Mouse (Mus musculus) embryonic facial prominence, embryonic 14.5 days (tissue): ENCODE data around the gene Surf1. TPM values are rescaled to one million over a fixed set of nuclear protein-coding genes. Genes with fewer than 3 reads are reported as not detected.

Experiments used
- ATAC-seq: fragments of 200-750 bp; cut with Nextera tagmentation; 2 replicates; pipeline ENCODE4 v1.8.0; 2017; ENCODE audit warnings: low read depth, moderate number of reproducible peaks, moderate TSS enrichment
- DNase-seq: peaks from one replicate; pipeline ENCODE4 v3.0.0-alpha.2; 2015; ENCODE audit warnings: low spot score
- H3K27ac ChIP-seq: fragments of 300-500 bp; sonication (generic); replicated peaks from 2 replicates; pipeline ENCODE4 v1.5.1; 2014; ENCODE audit warnings: low read depth, mild to moderate bottlenecking, low read length, moderate library complexity
- H3K27me3 ChIP-seq: fragments of 300-500 bp; sonication (generic); replicated peaks from 2 replicates; pipeline ENCODE4 v1.6.1; 2014; ENCODE audit warnings: low read length; ENCODE audit not compliant: control insufficient read depth, insufficient read depth
- H3K36me3 ChIP-seq: fragments of 300-500 bp; sonication (generic); 2 replicates; pipeline ENCODE4 v1.6.1; 2014; ENCODE audit warnings: low read length, mixed read lengths; ENCODE audit not compliant: control insufficient read depth, insufficient read depth
- H3K4me1 ChIP-seq: fragments of 300-500 bp; sonication (generic); 2 replicates; pipeline ENCODE4 v1.6.1; 2014; ENCODE audit warnings: antibody characterized with exemption, low read length; ENCODE audit not compliant: control insufficient read depth, insufficient read depth
- H3K4me2 ChIP-seq: fragments of 300-500 bp; sonication (generic); 2 replicates; pipeline ENCODE4 v1.6.1; 2014; ENCODE audit warnings: low read depth, mild to moderate bottlenecking, low read length, moderate library complexity, mixed read lengths
- H3K4me3 ChIP-seq: fragments of 300-500 bp; sonication (generic); 2 replicates; pipeline ENCODE4 v1.5.1; 2014; ENCODE audit warnings: low read depth, mild to moderate bottlenecking, low read length
- H3K9ac ChIP-seq: fragments of 300-500 bp; sonication (generic); 2 replicates; pipeline ENCODE4 v1.6.1; 2014; ENCODE audit warnings: low read depth, mild to moderate bottlenecking, low read length, moderate library complexity, mixed read lengths
- H3K9me3 ChIP-seq: fragments of 300-500 bp; sonication (generic); 2 replicates; pipeline ENCODE4 v1.6.1; 2016; ENCODE audit warnings: low read length; ENCODE audit not compliant: control insufficient read depth
- WGBS: fragments of 180-500 bp; shearing (Covaris S2); extraction: QIAGEN DNeasy Blood & Tissue Kit; methylation state at CpG from one replicate; pipeline ENCODE4 v1.1.7; 2014; 5-methylcytosine and 5-hydroxymethylcytosine counted together
- polyA plus RNA-seq: library from polyadenylated mRNA; unstranded; fragments of >200 nt; fragmentation: Nextera tagmentation; extraction: Ambion mirVana; gene quantifications from 2 replicates; pipeline ENCODE4 v1.2.1, GENCODE M21; 2014

Gene Surf1
- polyA plus RNA-seq, 1 experiment from 2014 or later, result 42.9 TPM

DNA sequence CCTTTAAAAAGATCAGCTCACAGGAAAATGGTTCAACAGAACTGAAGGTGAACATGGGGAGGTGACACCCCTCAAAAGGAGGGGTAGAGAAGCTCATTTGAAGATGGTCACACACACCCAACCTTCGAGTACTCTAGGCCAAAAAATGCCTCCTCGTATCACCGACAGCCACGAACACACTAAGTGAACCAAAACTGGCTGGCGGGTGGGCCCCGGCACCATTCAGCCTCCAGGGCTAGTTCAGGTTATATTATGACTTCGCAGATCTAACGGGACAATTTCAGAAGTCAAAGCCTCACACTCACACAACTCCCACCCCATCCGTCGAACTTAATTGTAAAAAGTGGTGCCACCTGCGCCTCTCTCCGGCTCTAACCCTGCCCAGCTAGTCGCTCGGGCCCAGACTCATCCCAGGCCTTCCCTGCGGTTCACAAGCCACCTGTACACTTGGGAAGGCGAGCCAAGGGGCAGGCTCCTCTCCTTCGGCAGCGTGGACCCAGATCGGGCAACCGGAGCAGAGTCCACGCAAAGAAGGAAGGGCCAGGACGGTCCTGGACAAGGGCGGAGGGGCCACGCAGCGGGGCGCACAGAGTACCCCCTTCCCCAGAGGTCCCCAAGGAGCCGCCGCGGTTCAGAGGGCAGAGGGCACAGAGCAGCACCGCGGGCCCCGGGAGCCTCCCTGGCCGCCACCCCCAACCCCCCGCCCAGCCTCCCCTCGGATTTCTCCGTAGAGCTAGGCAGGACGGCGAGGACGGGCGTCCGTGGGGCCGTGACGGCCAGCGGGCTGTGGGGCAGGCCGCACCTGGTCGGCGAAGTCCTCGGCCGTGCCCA lies 16.4 kb upstream of the Surf1 start:
- ATAC-seq, result no peak
- H3K36me3 ChIP-seq, result peaks cover 35% of the 10 kb centered on the region
- H3K27ac ChIP-seq, result peak overlapping the region; percentile 88
- DNase-seq, result peak; percentile 11
- H3K27me3 ChIP-seq, result no peaks in the 10 kb centered on the region
- peak overlapping the region; percentile 99 for H3K9ac ChIP-seq
- H3K4me1 ChIP-seq, result peaks cover 13% of the 10 kb centered on the region
- peak overlapping the region; percentile 58 for H3K4me2 ChIP-seq
- peak overlapping the region; percentile 77 for H3K4me3 ChIP-seq
- 2% methylated on average over 19 of the region's 49 CpGs for WGBS
- no peaks in the 10 kb centered on the region for H3K9me3 ChIP-seq

DNA sequence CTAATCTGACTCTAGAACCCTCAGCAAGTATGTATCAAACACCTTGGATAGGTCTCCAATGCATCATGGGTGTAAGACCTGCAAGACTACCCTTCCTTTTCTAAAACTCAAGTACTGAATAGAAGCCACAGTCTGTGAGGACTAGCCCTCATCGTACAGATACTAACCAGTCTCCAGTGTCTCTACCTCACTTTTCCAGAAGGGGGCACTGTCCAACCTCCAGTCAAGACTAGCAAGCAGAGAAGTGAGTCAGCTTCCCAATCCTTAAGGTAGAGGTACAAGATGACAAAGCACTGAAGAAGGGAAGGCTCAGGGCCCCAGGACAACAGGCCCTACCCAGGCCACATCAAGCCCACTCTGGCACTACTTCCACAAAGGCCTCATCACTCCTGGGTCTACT lies 14.1 kb upstream of the Surf1 start:
- ATAC-seq, result no peak
- WGBS, result 75% methylated on average over 1 of the region's 1 CpGs

DNA sequence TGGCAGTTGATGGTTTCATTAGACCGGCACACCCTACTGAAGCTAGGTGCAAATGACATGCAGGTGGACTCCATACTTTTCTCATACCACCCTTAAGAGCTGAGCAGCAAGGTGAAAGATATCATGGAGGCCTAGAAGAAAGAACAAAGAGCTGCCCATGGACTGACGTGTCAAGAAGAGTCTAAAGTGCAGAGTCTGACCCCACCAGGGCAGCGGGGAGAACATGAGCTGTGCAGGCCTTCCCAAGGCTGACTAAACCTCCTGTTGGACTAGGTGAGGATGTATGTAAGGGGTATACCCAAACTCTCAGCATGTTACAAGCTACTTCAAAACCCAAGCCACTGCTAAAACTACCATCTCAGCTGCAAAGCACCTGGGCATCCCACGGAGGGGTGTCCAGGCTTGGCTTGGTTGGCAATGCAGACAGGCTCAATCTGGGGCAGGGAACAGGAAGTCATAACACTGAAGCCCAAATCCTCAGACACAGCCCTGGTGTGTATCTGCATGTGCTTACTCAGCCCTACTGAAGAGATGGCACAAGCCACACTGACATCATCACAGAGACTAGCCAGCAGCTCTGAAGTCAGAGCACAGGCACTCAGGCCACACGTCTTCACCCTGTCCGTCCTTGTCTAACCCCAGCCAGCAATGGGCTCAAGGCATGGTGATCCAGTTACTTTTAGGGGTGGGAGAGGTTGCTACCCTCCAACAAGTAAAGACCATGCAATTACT lies 11.6 kb upstream of the Surf1 start:
- no peak for DNase-seq
- Histone ChIP-seq H3K27me3 (no peaks in the 10 kb centered on the region), H3K9me3 (no peaks in the 10 kb centered on the region), H3K9ac (no peak overlapping the region), H3K4me2 (no peak overlapping the region), H3K27ac (no peak overlapping the region), H3K4me1 (peaks cover 13% of the 10 kb centered on the region), H3K4me3 (no peak overlapping the region), H3K36me3 (peaks cover 82% of the 10 kb centered on the region)
- ATAC-seq, result no peak
- 90% methylated on average over 6 of the region's 6 CpGs for WGBS

More for the DNA sequence above, 14.1 kb upstream of the Surf1 start:
- H3K4me3 ChIP-seq, result no peak overlapping the region
- no peaks in the 10 kb centered on the region for H3K9me3 ChIP-seq
- DNase-seq, result peak; percentile 62
- no peak overlapping the region for H3K27ac ChIP-seq
- H3K27me3 ChIP-seq, result no peaks in the 10 kb centered on the region
- 0 out of 2 replicates have a peak overlapping the region, but pooled peaks have one; percentile 4 for H3K4me2 ChIP-seq
- H3K9ac ChIP-seq, result no peak overlapping the region
- H3K4me1 ChIP-seq, result peaks cover 13% of the 10 kb centered on the region
- peaks cover 58% of the 10 kb centered on the region for H3K36me3 ChIP-seq

DNA sequence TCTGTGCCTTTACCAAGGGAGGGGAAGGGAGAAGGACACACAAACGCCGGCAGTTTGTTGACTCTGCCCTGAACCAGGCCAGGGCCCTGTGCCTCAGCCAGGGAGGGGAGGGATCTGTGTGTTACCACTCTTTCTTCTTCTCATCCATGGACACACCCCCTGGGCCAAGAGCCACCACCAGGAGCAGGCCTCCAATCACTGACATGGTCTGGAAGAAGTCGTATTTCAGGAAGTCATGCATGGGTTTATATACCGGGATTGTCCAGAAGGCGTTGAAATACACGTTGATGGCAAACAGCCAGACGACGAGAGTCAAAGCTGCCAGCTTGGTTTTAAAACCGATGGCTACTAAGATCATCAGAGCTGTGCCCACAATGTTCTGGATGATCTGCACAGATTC lies 5.5 kb upstream of the Surf1 start:
- H3K36me3 ChIP-seq, result peaks cover 88% of the 10 kb centered on the region
- no peak overlapping the region for H3K9ac ChIP-seq
- no peaks in the 10 kb centered on the region for H3K27me3 ChIP-seq
- H3K9me3 ChIP-seq, result no peaks in the 10 kb centered on the region
- 80% methylated on average over 9 of the region's 9 CpGs for WGBS
- H3K4me1 ChIP-seq, result peaks cover 10% of the 10 kb centered on the region
- no peak for DNase-seq
- no peak overlapping the region for H3K27ac ChIP-seq
- no peak overlapping the region for H3K4me3 ChIP-seq
- no peak for ATAC-seq
- no peak overlapping the region for H3K4me2 ChIP-seq

DNA sequence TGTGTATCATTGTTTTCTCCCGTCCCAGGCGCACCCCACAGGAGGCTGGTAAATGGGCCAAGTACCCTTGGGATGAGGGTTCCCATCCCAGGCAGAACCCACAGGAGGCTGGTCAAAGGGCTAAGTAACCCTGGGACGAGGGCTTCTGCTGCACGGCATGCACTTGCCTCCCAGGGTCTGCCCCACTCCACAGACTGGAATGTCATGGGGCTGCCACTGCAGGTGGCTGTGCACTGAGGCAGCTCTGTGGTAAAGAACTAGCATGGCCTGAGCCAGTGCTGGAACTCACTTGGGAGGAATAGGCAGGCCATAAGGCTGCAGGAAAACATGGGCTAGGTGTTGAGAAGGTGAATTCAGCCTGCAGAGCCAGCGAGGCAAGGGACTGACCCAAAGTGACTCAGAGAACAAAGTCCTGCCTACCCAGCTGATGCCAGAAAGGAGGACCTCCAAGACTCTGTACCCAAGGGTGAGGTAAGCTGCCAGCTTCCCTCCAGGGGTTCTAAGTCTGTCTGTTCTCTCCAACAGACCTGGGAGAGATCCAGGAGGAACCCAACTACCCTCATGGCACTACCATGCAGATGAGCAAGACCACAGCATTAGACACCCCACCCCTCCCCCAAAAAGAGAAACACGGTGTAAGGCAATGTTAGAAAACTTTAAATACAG lies 4.0 kb upstream of the Surf1 start:
- 88% methylated on average over 6 of the region's 6 CpGs for WGBS
- ATAC-seq, result no peak
- Histone ChIP-seq H3K27ac (no peak overlapping the region), H3K4me2 (no peak overlapping the region), H3K4me1 (peaks cover 15% of the 10 kb centered on the region), H3K9ac (no peak overlapping the region), H3K27me3 (no peaks in the 10 kb centered on the region), H3K9me3 (no peaks in the 10 kb centered on the region), H3K36me3 (peaks cover 73% of the 10 kb centered on the region), H3K4me3 (no peak overlapping the region)
- DNase-seq, result no peak

DNA sequence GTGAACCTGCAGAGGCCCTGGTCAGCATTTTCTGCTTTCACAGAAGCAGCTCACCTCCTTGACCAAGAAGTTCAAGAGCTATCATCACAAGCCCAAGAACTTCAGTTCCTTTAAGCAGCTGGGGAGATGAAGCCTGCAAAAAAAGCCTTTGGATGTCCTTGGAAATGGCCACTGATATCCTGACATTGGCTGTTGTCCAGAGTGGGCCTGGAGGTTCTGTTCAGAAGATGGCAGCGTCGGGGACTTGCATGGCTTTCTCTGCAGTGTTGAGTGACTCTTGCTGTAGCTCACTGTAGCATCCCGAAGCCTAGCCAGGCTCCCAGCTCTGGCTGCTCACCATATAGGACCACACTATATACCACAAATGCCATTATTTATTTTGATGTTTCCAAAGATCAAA lies 3.4 kb upstream of the Surf1 start:
- Histone ChIP-seq H3K27me3 (no peaks in the 10 kb centered on the region), H3K36me3 (peaks cover 68% of the 10 kb centered on the region), H3K9ac (no peak overlapping the region), H3K27ac (no peak overlapping the region), H3K4me2 (no peak overlapping the region), H3K9me3 (no peaks in the 10 kb centered on the region), H3K4me3 (no peak overlapping the region), H3K4me1 (peaks cover 17% of the 10 kb centered on the region)
- ATAC-seq (no peak), DNase-seq (no peak)
- WGBS, result 85% methylated on average over 3 of the region's 3 CpGs

DNA sequence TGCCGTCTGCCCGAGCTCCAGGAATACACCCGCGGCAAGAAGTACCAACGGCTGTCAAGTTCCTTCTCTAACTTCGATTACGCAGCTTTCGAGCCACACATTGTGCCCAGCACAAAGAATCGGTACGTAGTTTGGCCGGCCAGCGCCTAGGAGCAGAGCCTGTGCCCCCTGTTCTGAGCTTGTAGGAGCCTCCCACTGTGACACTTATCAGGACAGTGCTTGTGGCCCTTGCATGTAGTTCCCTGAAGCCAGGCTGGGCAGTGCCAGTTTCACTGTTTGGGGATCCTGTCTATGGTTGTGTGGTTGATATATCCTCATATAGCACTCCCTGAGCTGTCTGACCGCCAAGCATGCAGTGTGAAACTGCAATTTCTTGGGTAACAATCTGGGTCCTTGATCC lies 408 bp upstream of the Surf1 start:
- Histone ChIP-seq H3K27ac (peak overlapping the region; percentile 59), H3K36me3 (peaks cover 68% of the 10 kb centered on the region), H3K4me1 (peaks cover 22% of the 10 kb centered on the region), H3K27me3 (no peaks in the 10 kb centered on the region), H3K9me3 (no peaks in the 10 kb centered on the region), H3K4me2 (peak overlapping the region; percentile 91), H3K9ac (peak overlapping the region; percentile 79), H3K4me3 (peak overlapping the region; percentile 63)
- DNase-seq (no peak), ATAC-seq (no peak)
- WGBS, result 2% methylated on average over 10 of the region's 13 CpGs

DNA sequence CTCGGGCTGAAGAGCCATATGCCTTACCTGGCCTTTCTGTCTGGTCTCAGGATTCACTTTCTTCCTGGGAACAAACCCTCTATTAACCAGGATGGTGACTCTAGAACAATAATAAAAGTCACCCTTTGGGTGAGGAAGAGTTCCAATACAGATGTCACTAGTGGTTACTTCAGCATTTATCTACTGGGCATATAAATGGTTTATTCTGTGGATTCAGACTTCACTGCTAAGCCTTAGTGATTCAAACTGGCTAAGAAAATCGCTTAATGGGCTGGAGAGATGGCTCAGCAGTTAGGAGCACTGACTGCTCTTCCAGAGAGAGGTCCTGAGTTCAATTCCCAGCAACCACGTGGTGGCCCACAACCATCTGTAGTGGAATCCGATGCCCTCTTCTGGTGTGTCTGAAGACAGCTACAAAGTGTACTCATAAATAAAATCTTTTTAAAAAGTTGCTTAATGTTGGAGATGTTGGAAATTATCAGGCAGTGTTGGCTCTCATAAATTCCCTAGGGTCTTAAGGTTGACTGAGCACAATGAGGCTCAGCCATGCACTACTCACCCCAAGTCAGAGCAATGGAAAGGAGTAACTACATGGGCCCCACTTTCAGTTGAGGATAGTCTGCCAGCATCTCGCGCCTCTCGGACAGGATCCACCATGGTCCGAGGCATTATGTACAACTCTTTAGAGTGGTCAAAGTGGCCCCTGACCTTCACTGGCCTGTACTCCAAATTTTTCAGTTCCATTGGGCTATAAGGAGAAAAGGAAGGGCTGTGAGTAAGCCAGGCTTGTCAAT lies 2.0 kb downstream of the Surf1 start:
- H3K27me3 ChIP-seq, result no peaks in the 10 kb centered on the region
- H3K27ac ChIP-seq, result no peak overlapping the region
- WGBS, result 61% methylated on average over 8 of the region's 8 CpGs
- DNase-seq (no peak), ATAC-seq (no peak)
- peaks cover 22% of the 10 kb centered on the region for H3K4me1 ChIP-seq
- no peaks in the 10 kb centered on the region for H3K9me3 ChIP-seq
- peak overlapping the region; percentile 63; the same call in 1 of the 2 replicates for H3K4me3 ChIP-seq
- peaks cover 51% of the 10 kb centered on the region for H3K36me3 ChIP-seq
- peak overlapping the region; percentile 91; the same call in 1 of the 2 replicates for H3K4me2 ChIP-seq
- no peak overlapping the region; the same call in 1 of the 2 replicates for H3K9ac ChIP-seq
